Mouse (Mus musculus) CH12.LX (cell line): ENCODE results near the gene Tex14. TPM values are rescaled to one million over a fixed set of nuclear protein-coding genes. Genes with fewer than 3 reads are reported as not detected.

Source experiments
- DNase-seq: peaks from one replicate; pipeline ENCODE4 v3.0.0-alpha.2; 2013; ENCODE audit errors: extremely low read depth
- H3K27ac ChIP-seq: 2 replicates; pipeline ENCODE4 v1.5.1; 2012; ENCODE audit warnings: low read depth, mild to moderate bottlenecking, control low read depth, moderate library complexity; ENCODE audit not compliant: insufficient read depth
- H3K27me3 ChIP-seq: replicated peaks from 2 replicates; pipeline ENCODE3; 2012; ENCODE audit warnings: inconsistent platforms
- H3K36me3 ChIP-seq, 2 experiments: replicated peaks in 1 of 2; 2 replicates each; pipeline versions ENCODE3 to v1.6.1; 2012; ENCODE audit warnings: inconsistent platforms in 1 of 2, low read length in 1 of 2, mild to moderate bottlenecking in 1 of 2, mixed read lengths in 1 of 2, moderate library complexity in 1 of 2; ENCODE audit not compliant: control insufficient read depth in 1 of 2, insufficient read depth in 1 of 2
- H3K4me1 ChIP-seq, 2 experiments: 2 replicates each; pipeline ENCODE4 v1.6.1; 2012; ENCODE audit warnings: inconsistent platforms in 1 of 2, moderate library complexity in 1 of 2; ENCODE audit not compliant: insufficient read depth in 2 of 2, control insufficient read depth in 1 of 2
- H3K4me2 ChIP-seq: 2 replicates; pipeline ENCODE4 v1.6.1; 2012; ENCODE audit warnings: low read depth, mild to moderate bottlenecking, control low read depth; ENCODE audit not compliant: poor library complexity, insufficient read depth, severe bottlenecking
- H3K4me3 ChIP-seq, 3 experiments: fragments of 150-350 bp in 1 of 3; sonication (generic) in 1 of 3; replicated peaks in 1 of 3; 2 replicates each; pipeline versions ENCODE3 to v1.5.1; 2011 to 2012; ENCODE audit warnings: low read depth in 2 of 3, low read length in 2 of 3, mild to moderate bottlenecking in 2 of 3, moderate library complexity in 2 of 3, control low read depth in 1 of 3, improper control_type of control experiment in 1 of 3, inconsistent platforms in 1 of 3, mixed read lengths in 1 of 3; ENCODE audit not compliant: poor library complexity in 1 of 3
- H3K79me2 ChIP-seq: replicated peaks from 2 replicates; pipeline ENCODE4 v1.6.1; 2012; ENCODE audit warnings: mild to moderate bottlenecking, moderate library complexity; ENCODE audit not compliant: control insufficient read depth, poor library complexity, insufficient read depth, severe bottlenecking; ENCODE audit errors: extremely low read depth
- H3K9ac ChIP-seq: 2 replicates; pipeline ENCODE4 v1.6.1; 2012; ENCODE audit warnings: low read depth, mild to moderate bottlenecking, control low read depth, moderate library complexity; ENCODE audit not compliant: insufficient read depth
- H3K9me3 ChIP-seq: replicated peaks from 2 replicates; pipeline ENCODE3; 2012; ENCODE audit warnings: low read length, inconsistent platforms, mixed read lengths
- BHLHE40 ChIP-seq: IDR thresholded peaks from 2 replicates; pipeline ENCODE4 v1.6.1; 2011; ENCODE audit warnings: mild to moderate bottlenecking, low read depth, low read length, improper control_type of control experiment
- CHD1 ChIP-seq: IDR thresholded peaks from 2 replicates; pipeline ENCODE4 v1.6.1; 2012; ENCODE audit warnings: low read depth, low read length, improper control_type of control experiment, inconsistent platforms
- CHD2 ChIP-seq: IDR thresholded peaks from 2 replicates; pipeline ENCODE4 v1.6.1; 2011; ENCODE audit warnings: low read length, improper control_type of control experiment
- CTCF ChIP-seq, 2 experiments: IDR thresholded peaks in 1 of 2; conservative IDR thresholded peaks in 1 of 2; 2 replicates each; pipeline ENCODE4 v1.5.1; 2011 to 2012; ENCODE audit warnings: low read depth in 2 of 2, low read length in 2 of 2, improper control_type of control experiment in 1 of 2, inconsistent platforms in 1 of 2, mild to moderate bottlenecking in 1 of 2, moderate library complexity in 1 of 2
- E2F4 ChIP-seq: IDR thresholded peaks from 2 replicates; pipeline ENCODE4 v1.6.1; 2011; ENCODE audit warnings: low read depth, low read length, improper control_type of control experiment; ENCODE audit not compliant: insufficient replicate concordance
- ELF1 ChIP-seq: IDR thresholded peaks from 2 replicates; pipeline ENCODE4 v1.6.1; 2014; ENCODE audit warnings: low read depth, mild to moderate bottlenecking, inconsistent platforms, low read length, improper control_type of control experiment
- EP300 ChIP-seq: IDR thresholded peaks from 2 replicates; pipeline ENCODE4 v1.6.1; 2011; ENCODE audit warnings: low read length, improper control_type of control experiment
- ETS1 ChIP-seq: conservative IDR thresholded peaks from 2 replicates; pipeline ENCODE4 v1.6.1; 2012; ENCODE audit warnings: low read depth, mild to moderate bottlenecking, inconsistent platforms, low read length, improper control_type of control experiment, moderate library complexity
- GABPA ChIP-seq: IDR thresholded peaks from 2 replicates; pipeline ENCODE4 v1.6.1; 2012; ENCODE audit warnings: low read depth, low read length, improper control_type of control experiment, inconsistent platforms; ENCODE audit not compliant: insufficient replicate concordance
- HCFC1 ChIP-seq: IDR thresholded peaks from 2 replicates; pipeline ENCODE4 v1.6.1; 2012; ENCODE audit warnings: low read depth, mild to moderate bottlenecking, inconsistent platforms, low read length, improper control_type of control experiment
- IRF4 ChIP-seq: IDR thresholded peaks from 2 replicates; pipeline ENCODE4 v1.6.1; 2014; ENCODE audit warnings: low read depth, mild to moderate bottlenecking, inconsistent platforms, low read length, improper control_type of control experiment
- JUN ChIP-seq: IDR thresholded peaks from 2 replicates; pipeline ENCODE4 v1.6.1; 2011; ENCODE audit warnings: low read depth, mild to moderate bottlenecking, low read length, improper control_type of control experiment, moderate library complexity; ENCODE audit not compliant: insufficient read depth
- JUND ChIP-seq: conservative IDR thresholded peaks from 2 replicates; pipeline ENCODE4 v1.6.1; 2011; ENCODE audit warnings: low read depth, low read length, improper control_type of control experiment
- KAT2A ChIP-seq: IDR thresholded peaks from 2 replicates; pipeline ENCODE4 v1.6.1; 2012; ENCODE audit warnings: low read length, improper control_type of control experiment, inconsistent platforms; ENCODE audit not compliant: insufficient replicate concordance
- MAX ChIP-seq: IDR thresholded peaks from 2 replicates; pipeline ENCODE4 v1.6.1; 2011; ENCODE audit warnings: low read length, improper control_type of control experiment
- MAZ ChIP-seq: IDR thresholded peaks from 2 replicates; pipeline ENCODE4 v1.6.1; 2012; ENCODE audit warnings: low read depth, mild to moderate bottlenecking, inconsistent platforms, low read length, improper control_type of control experiment, moderate library complexity
- MEF2A ChIP-seq: IDR thresholded peaks from 2 replicates; pipeline ENCODE4 v1.6.1; 2014; ENCODE audit warnings: low read depth, mild to moderate bottlenecking, inconsistent platforms, low read length, improper control_type of control experiment, borderline replicate concordance
- MXI1 ChIP-seq: IDR thresholded peaks from 2 replicates; pipeline ENCODE4 v1.6.1; 2011; ENCODE audit warnings: mild to moderate bottlenecking, low read depth, low read length, improper control_type of control experiment
- MYC ChIP-seq: IDR thresholded peaks from 2 replicates; pipeline ENCODE4 v1.6.1; 2011; ENCODE audit warnings: low read depth, mild to moderate bottlenecking, improper control_type of control experiment, low read length
- NELFE ChIP-seq: IDR thresholded peaks from 2 replicates; pipeline ENCODE4 v1.6.1; 2011; ENCODE audit warnings: low read depth, low read length, improper control_type of control experiment
- NRF1 ChIP-seq: IDR thresholded peaks from 2 replicates; pipeline ENCODE4 v1.6.1; 2014; ENCODE audit warnings: low read depth, mild to moderate bottlenecking, inconsistent platforms, low read length, improper control_type of control experiment, moderate library complexity
- PAX5 ChIP-seq: IDR thresholded peaks from 2 replicates; pipeline ENCODE4 v1.6.1; 2012; ENCODE audit warnings: low read length, inconsistent platforms, mixed read lengths
- POLR2A ChIP-seq: IDR thresholded peaks from 2 replicates; pipeline ENCODE4 v1.6.1; 2011; ENCODE audit warnings: low read depth, mild to moderate bottlenecking, improper control_type of control experiment, low read length
- POLR2AphosphoS2 ChIP-seq: IDR thresholded peaks from 2 replicates; pipeline ENCODE4 v1.6.1; 2011; ENCODE audit warnings: low read depth, low read length, improper control_type of control experiment
- RAD21 ChIP-seq: IDR thresholded peaks from 2 replicates; pipeline ENCODE4 v1.6.1; 2011; ENCODE audit warnings: low read depth, mild to moderate bottlenecking, low read length, improper control_type of control experiment, moderate library complexity
- SIN3A ChIP-seq: IDR thresholded peaks from 2 replicates; pipeline ENCODE4 v1.6.1; 2012; ENCODE audit warnings: low read length, improper control_type of control experiment, inconsistent platforms
- SMC3 ChIP-seq: IDR thresholded peaks from 2 replicates; pipeline ENCODE4 v1.6.1; 2011; ENCODE audit warnings: low read depth, low read length, improper control_type of control experiment
- TBP ChIP-seq: conservative IDR thresholded peaks from 2 replicates; pipeline ENCODE4 v1.6.1; 2011; ENCODE audit warnings: low read depth, low read length, improper control_type of control experiment
- TCF12 ChIP-seq: IDR thresholded peaks from 2 replicates; pipeline ENCODE4 v1.6.1; 2014; ENCODE audit warnings: low read depth, mild to moderate bottlenecking, inconsistent platforms, low read length, improper control_type of control experiment
- UBTF ChIP-seq: IDR thresholded peaks from 2 replicates; pipeline ENCODE4 v1.6.1; 2012; ENCODE audit warnings: low read depth, mild to moderate bottlenecking, inconsistent platforms, low read length, improper control_type of control experiment, moderate library complexity
- ZKSCAN1 ChIP-seq: IDR thresholded peaks from 2 replicates; pipeline ENCODE4 v1.6.1; 2012; ENCODE audit warnings: low read depth, inconsistent platforms, low read length, improper control_type of control experiment, borderline replicate concordance
- ZMIZ1 ChIP-seq: IDR thresholded peaks from 2 replicates; pipeline ENCODE4 v1.6.1; 2012; ENCODE audit warnings: low read depth, mild to moderate bottlenecking, inconsistent platforms, low read length, improper control_type of control experiment
- ZNF384 ChIP-seq: IDR thresholded peaks from 2 replicates; pipeline ENCODE4 v1.6.1; 2012; ENCODE audit warnings: low read depth, low read length, improper control_type of control experiment, inconsistent platforms
- dilution Hi-C: fragments of 300-500 bp; cut with MboI; formaldehyde crosslinking; loops from 2 replicates; pipeline ENCODE4 v1.14.3; 2020; ENCODE audit warnings: low sequenced_read_pairs; ENCODE audit not compliant: extremely low pct_unique_long_range_greater_than_20kb, extremely low pct_ligation_motif_present
- in situ Hi-C: fragments of 300-500 bp; cut with MboI; formaldehyde crosslinking; loops from 3 replicates; pipeline ENCODE4 v1.14.3; 2019; ENCODE audit warnings: low sequenced_read_pairs, low pct_ligation_motif_present, low pct_unique_long_range_greater_than_20kb, mixed read lengths
- polyA plus RNA-seq: library from polyadenylated mRNA; unstranded; fragments of >175 nt; gene quantifications from 2 replicates; pipeline ENCODE4 v1.2.1, GENCODE M21; 2012; ENCODE audit warnings: low read depth; ENCODE audit not compliant: insufficient read length
- total RNA-seq, 2 experiments: library from RNA; depleted of rRNA; stranded (reverse); fragments of 300-350 nt in 1 of 2; fragments of >200 nt in 1 of 2; gene quantifications; 2 replicates each; pipeline ENCODE4 v1.2.3; 2012 to 2014

The Tex14 gene
- total and polyA plus RNA-seq, 3 experiments: 1.3 to 2.1 (median 1.4) TPM

GRCm38 (mm10) chr11:87591526-87592353 is 186.9 kb downstream of the Tex14 start, which contains the start of gene Mtmr4:
TSS of gene Mtmr4 (plus strand) at chr11:87592162.
- Histone ChIP-seq H3K9me3 (no peaks in the 10 kb centered on the region), H3K79me2 (peaks cover 12% of the 10 kb centered on the region), H3K27me3 (no peaks in the 10 kb centered on the region), H3K4me1 (peaks cover 22 to 54% of the 10 kb centered on the region in 2 experiments), H3K4me2 (peak within 1 kb of the TSS; percentile 81), H3K36me3 (peaks cover 0 to 6% of the 10 kb centered on the region in 2 experiments), H3K9ac (peak within 1 kb of the TSS; percentile 82), H3K4me3 (peak within 1 kb of the TSS; percentile 69 to 86 (median 76)), H3K27ac (peak within 1 kb of the TSS; percentile 67)
- peak; percentile 100 for DNase-seq
- dilution Hi-C loops (no loop called here), in situ Hi-C loops (no loop called here)
- peak; percentile 55; the same call in 1 of the 2 replicates for TF ChIP-seq MEF2A
- TF ChIP-seq POLR2A: peak; percentile 95
- TF ChIP-seq POLR2AphosphoS2: peak; percentile 79; the same call in 1 of the 2 replicates
- peak; percentile 93 for TF ChIP-seq TBP
- TF ChIP-seq IRF4: no peak; the same call in none of the 2 replicates
- 0 out of 2 replicates have a peak, but pooled peaks have one; percentile 45 for TF ChIP-seq UBTF
- TF ChIP-seq SIN3A: peak; percentile 80
- TF ChIP-seq RAD21: no peak
- peak; percentile 90 for TF ChIP-seq HCFC1
- TF ChIP-seq JUND: no peak
- no peak for TF ChIP-seq JUN
- no peak for TF ChIP-seq ZKSCAN1
- peak; percentile 86 for TF ChIP-seq MAZ
- peak; percentile 84 for TF ChIP-seq NRF1
- peak; percentile 82 for TF ChIP-seq BHLHE40
- TF ChIP-seq TCF12: peak; percentile 90
- peak; percentile 86; the same call in 1 of the 2 replicates for TF ChIP-seq MYC
- TF ChIP-seq SMC3: no peak
- peak; percentile 98 for TF ChIP-seq NELFE
- TF ChIP-seq EP300: no peak
- TF ChIP-seq MAX: peak; percentile 69
- peak; percentile 87 for TF ChIP-seq ZMIZ1
- peak; percentile 54; the same call in 1 of the 2 replicates for TF ChIP-seq MXI1
- TF ChIP-seq KAT2A: peak; percentile 86; the same call in 1 of the 2 replicates
- TF ChIP-seq CHD1: no peak
- TF ChIP-seq PAX5: no peak
- TF ChIP-seq ELF1: peak; percentile 93
- peak; percentile 94 for TF ChIP-seq CHD2
- TF ChIP-seq ETS1: peak; percentile 55; the same call in 1 of the 2 replicates
- peak; percentile 88; the same call in 1 of the 2 replicates for TF ChIP-seq E2F4
- TF ChIP-seq CTCF (conservative IDR thresholded peaks at IDR 0.05 in 1 of 2, IDR thresholded peaks at IDR 0.05 in 1 of 2; ENCODE audit: low read depth in 2 of 2, low read length in 2 of 2): no peak
- TF ChIP-seq GABPA: no peak; the same call in 1 of the 2 replicates
- peak; percentile 82 for TF ChIP-seq ZNF384
